Mouse (Mus musculus) G1E-ER4 (cell line): ENCODE measurements around the gene Lamtor4. TPM values are rescaled to one million over a fixed set of nuclear protein-coding genes. Genes with fewer than 3 reads are reported as not detected.
A peak's percentile ranks its signal among the peaks of the same experiment; 100 is the strongest.

ENCODE experiments used
- GATA1 ChIP-seq: IDR thresholded peaks from one replicate; pipeline ENCODE4 v1.8.0; 2012; ENCODE audit warnings: low read length, inconsistent platforms
- polyA plus RNA-seq: library from polyadenylated mRNA; stranded (reverse); fragments of >175 nt; gene quantifications from 2 replicates; pipeline ENCODE4 v1.2.3, GENCODE M21; 2012

Gene Lamtor4
- polyA plus RNA-seq, 1 experiment = 59.8 TPM

DNA sequence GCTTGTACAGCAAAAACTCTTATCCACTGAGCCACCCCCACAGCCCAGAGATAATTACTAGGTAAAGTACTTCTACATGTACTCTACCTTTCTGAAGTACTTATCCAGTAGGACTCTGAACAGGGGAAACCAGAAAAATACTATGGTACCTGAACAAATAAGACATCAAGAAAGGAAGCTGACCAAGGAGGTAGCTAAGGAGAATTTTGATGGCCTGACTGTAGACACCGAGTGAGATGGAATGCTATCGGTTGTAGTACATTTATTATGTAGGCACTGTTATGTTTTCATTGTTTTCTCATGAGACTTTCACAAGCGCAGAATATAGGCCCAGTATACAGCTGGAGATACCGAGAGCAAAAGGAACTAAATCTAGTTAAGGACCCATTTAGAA lies 2.3 kb downstream of the Lamtor4 start:
- no peak for TF ChIP-seq GATA1

DNA sequence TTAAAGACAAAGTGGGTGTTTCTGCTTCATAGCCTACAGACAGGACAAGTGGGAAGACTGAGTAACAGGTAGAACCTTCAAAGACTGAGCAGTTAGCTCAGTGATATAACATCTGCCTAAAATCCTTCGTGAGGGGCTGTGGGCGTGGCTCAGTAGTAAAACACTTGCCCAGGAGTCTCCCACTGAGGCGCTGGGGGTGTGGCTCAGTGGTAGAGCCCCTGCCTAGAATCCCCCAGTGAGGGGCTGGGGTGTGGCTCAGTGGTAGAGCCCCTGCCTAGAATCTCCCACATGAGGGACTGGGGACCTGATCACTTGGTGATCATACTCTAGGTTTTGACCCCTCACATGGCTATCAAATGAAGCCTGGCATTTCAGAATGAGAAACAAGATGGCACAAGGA lies 2.8 kb downstream of the Lamtor4 start:
- no peak for TF ChIP-seq GATA1

DNA sequence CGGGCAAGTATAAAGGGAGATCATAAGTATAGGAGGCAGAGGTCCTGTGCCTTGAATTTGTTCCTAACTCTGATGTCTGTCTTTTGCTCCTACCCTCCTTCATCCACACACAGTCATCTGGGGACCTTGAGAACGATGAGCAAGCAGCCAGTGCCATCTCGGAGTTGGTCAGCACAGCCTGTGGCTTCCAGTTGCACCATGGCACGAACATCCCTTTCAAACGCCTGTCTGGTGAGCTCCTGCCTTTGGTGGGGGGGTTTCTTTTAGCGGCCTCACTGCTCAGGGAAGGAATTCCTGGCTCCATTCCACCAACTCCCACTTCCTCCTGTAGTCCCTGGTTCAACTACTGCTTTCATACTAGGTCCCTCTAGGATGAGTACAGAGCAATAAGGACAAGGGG lies 3.3 kb downstream of the Lamtor4 start:
- no peak for TF ChIP-seq GATA1

DNA sequence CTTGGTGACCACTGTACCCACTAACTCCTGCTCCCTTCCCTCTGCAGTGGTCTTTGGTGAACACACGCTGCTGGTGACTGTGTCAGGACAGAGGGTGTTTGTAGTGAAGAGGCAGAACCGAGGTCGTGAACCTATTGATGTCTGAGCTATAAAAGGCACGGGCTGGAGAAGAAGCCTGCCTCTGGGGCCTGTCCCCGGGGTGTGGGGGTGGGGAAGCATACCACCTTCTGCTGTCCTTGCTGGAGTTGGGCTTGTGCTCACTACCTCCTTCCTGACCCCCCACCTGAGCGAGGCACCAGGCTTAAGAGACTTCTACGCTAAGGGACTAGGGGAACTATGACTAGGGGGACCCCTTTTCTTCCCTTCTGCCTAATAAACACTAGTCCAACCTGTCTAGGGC lies 3.7 kb downstream of the Lamtor4 start:
- TF ChIP-seq GATA1 = no peak

DNA sequence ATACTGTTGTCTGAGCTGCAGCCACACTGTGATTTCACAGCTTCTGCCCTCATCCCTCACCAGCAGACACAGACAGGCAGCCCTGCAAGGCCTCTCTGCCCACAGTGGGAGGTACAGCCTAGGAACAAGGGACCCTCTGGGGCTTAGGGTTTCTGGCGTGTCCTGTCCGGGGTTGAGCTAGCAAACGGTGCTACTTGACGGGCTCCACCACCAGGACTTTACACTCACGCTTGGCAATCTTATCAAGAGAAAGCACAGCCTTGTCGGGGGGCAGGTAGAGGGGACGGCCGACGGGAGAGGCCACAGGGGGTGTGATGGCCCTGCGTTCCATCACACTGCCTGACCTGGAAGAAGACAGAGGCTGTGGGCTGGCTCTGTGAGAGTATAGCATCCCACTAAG lies 4.8 kb downstream of the Lamtor4 start:
- no peak for TF ChIP-seq GATA1

DNA sequence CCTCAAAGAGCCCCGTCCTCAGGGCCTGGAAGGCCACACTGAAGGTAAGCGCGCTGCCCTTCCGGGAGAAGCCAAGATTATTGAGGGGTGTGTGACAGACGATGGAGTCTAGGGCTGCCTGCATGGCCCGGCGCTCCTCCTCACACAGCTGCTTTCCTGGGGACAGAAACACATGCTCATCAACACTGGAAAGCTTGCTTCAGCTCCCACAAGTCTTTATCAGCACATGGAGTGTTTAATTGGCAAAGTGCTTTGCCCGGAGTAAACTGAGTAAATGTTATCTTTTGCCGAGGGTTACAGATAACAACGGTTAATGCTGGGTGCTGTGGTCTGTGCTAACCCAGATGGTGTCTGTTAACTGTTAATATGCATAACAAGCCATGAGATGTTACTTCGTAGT lies 5.6 kb downstream of the Lamtor4 start:
- TF ChIP-seq GATA1 = peak; percentile 96

DNA sequence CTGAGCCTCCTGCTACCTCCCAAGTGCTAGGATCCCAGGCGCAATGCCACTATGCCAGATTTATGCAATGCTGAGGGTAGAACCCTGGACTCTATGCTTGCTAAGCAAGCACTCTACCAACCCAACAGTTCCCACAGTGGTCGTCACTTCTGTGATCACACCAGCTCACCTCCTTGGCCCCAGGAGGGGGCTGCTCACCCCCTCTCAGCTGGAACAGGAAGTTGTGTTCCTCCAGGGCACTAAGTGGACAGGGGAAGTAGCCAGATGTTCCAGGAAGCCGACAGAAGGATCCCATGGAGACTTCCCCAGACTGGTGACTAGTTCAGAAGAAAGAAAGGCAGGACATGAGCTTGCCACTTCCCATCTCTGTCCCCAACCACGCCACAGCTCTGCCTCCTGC lies 6.7 kb downstream of the Lamtor4 start:
- TF ChIP-seq GATA1 = no peak

DNA sequence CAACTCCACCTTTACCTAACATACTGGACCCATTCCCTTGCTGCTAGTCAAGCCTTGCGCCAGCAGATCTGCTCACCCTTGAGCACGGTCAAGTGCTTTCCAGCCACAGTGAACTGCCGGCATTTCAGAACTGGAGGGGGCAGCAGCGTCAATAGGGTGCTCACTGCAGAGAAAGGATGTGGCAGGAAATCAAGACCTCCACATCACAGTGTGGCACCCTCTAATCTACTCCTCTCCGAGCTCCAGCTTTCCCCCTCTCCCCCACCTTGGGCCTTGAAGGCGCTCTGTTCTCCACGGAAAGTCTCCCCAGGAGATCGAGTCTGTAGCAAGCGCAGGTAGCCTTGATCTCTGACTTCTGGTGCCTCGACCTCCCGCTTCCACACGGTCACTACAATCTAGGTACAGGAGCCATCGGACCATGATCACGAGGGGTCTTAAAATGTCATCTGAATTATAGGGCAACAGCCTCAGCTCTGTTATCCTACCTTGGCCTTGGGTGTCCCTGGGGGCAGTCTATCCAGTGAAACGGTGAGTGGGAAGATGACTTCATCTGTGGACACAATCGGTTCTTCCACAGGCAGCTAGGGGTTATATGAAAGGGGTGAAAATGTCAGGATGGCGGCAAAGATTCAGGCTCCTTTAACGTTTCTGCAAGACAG lies 7.4 kb downstream of the Lamtor4 start:
- no peak for TF ChIP-seq GATA1

DNA sequence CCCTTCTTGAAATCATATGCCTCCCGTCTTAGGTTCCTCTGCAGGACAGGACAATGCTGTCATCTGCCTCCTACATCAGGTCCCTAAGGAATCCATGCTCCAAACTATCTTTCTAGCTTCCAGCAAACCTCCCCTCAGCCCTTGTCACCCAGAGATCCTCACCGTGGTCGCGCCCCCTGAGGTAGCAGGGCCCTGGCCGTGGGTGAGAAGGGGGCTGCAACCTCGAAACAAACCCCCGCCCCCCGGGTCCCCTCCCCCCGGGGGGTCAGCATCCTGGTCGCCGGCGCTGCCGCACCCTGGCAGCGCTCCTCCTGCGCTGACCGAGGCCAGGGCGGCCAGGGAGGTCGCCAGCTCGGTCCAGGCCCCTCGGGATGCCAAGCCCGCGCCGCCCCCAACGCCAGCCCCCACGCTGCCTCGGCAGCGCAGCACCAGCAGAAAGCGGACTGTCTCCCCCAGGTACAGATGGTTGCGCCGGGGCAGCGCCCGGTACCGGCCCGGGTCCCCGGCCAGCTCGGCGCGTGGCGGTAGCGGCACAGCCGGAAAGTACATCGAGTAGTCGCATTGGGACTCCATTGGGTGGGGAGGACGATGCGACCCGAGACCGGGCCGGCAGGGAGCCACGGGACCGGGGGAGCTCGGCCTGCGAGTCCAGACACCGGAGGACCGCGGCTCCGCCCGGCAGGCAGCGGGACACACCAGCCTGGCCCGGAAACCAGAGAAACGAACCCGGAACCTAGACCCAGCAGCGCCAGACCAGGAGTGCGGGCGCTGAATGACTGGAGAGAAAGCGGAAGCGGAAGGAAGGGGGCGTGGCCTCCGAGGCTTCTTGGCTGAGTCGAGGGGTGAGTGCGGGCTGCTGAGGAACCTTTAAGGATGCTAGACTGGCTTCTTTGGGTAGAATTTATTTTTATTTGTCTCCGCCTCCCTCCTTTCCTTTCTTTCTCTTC lies 8.3 kb downstream of the Lamtor4 start, which contains the start of gene BC037034:
TSS of gene BC037034 (minus strand) at position 774 of the 947 bp plus-strand sequence.
- no peak for TF ChIP-seq GATA1

DNA sequence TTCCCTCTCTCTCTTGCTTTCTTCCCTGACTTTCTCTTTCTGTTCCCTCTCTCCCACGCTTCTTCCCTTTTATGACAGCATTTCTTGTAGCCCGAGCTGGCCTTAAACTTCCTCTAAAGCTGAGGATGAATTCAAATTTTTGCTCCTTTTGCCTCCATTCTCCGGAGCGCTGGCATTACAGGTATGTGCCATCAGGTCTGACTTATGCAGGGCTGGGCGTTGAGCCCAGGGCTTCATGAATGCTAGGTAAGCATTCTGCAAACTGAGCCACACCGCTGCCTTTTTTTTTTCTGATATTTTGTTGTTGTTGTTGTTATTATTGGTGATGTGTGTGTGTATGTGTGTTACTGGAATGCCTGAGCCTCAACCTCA lies 8.9 kb downstream of the Lamtor4 start:
- TF ChIP-seq GATA1 = no peak

DNA sequence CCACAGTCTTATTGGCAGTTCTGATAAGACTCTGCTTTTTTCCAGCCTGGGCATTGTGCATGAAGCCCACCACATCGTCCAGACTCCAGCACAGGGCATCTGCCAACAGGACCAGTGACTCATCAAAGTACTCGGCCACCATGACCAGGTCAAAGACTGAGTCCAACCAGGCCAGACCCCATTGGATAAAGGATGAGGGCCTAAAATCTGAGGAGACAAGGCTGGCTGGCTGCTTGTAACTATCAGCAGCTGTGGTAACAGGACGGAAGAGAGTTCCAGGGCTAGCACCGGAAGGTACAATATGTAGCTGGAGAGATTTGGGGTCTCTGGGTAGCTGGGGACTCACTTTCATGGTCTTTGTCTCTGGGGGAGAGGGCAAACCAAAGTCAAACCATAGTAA lies 10.4 kb downstream of the Lamtor4 start:
- no peak for TF ChIP-seq GATA1

DNA sequence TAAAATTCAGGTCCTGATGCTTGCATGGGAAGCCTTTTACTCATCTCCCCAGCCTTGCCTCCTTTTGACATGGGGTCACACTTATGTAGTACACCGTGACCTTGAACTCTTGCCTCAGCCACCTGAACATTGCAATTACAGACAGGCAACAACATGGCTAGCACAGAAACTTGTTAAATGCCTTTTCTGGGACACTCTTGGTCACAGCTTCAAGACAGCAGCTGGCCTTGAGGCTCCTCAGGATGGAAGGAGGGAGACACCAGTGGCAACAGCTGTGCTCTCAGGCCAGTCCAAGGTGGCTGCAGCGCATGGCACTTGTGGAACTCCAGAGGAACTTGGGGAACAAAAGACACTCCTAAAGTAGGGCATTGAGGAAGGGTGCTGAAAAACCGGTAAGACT lies 11.8 kb downstream of the Lamtor4 start:
- TF ChIP-seq GATA1 = no peak

DNA sequence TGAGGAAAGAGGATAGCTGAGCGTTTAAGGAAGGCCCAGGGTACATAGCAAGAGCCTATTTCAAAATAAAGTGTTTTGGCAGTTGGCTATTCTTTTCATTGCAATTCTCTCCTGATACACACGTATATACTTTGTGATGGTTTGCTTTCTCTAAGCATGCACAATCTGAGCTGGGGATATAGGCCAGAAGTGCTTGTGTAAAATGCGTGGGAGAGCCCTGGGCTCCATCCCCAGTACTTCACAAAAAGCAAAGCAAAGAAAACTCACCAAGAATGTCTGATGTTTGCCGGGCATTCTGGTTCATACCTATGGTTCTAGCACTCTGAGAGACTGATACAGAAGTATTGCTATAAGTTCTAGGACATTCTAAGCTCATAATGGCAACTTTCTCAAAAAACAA lies 13.7 kb downstream of the Lamtor4 start:
- TF ChIP-seq GATA1 = no peak

DNA sequence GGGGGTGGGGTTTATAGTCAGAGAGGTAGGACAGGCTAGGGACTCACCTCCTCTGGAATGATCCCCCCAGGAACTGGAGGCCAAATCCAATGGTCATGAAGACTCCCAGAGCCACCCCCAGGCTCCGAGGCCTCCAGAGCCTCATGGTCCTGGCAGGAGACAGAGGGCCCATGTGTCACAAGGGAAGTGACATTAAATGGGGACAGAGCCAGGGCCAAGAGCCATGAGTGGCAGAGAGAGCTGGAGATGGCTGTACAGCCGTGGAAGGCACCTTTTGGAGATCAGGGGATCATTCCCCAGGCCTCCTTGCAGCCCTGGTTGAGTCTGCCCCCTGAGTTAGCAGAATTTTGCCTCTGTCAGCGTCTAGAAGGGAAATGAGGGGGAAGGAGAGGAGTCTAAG lies 15.9 kb downstream of the Lamtor4 start:
- no peak for TF ChIP-seq GATA1

DNA sequence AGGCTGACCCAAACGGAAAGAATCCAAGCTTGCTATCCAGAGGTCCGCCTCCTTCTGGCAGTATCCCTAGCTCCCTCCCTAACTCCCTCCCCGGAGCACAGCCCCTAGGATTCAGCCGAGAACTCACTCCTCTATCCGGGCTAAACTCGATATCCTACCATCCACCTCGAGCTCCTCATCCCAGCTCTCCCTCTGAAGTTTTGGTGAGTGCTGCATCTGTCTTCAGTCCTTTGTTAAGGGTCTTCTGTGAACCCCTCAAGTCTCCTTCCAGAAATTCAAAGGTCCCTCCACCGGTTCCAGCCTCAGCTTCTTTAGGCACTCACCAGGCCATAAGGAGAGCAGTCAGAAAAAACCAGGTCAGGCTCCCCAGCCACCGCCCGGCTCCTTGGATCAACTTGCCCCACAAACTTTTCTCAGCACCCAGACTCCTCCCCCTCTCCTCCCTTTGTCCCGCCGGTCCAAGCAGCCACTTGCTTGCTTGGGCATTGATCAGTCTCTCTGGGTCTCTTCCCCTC lies 17.2 kb downstream of the Lamtor4 start, which contains the start of gene Gal3st4:
TSS of gene Gal3st4 (minus strand) at position 432 of the 515 bp plus-strand sequence.
- TF ChIP-seq GATA1 = no peak

DNA sequence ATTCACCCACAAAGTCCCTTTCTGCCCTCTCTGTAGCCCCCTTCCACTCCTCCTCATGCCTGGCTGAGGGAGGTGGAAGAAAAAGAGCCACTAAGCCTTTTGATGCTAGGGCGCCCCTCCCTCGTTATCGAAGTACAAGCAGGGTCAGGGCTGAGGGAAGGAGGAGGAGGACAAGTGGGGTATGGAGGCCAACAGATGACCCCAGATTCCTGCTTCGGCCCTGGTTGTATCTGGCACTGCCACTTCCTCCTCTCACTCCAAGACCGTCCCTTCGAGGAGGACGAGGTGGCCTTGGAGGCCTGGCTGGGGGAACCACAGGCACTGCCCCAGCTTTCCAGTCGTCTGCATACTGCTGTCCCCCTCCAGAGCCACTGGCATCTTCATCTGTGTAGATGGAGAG lies 18.9 kb downstream of the Lamtor4 start:
- TF ChIP-seq GATA1 = no peak
